Mouse (Mus musculus): Measurements from ENCODE around the gene Sardh. TPM values are rescaled to one million over a fixed set of nuclear protein-coding genes. Genes with fewer than 3 reads are reported as not detected.

Sardh gene
- polyA plus RNA-seq (2012; ENCODE audit: insufficient read depth, insufficient read length, low replicate concordance, missing spikeins), result not detected in 2 replicates

- no peak for TF ChIP-seq POLR2A (IDR thresholded peaks at IDR 0.05; ENCODE audit: insufficient read depth, low read depth, low read length)
- no peak for TF ChIP-seq CTCF (IDR thresholded peaks at IDR 0.05; ENCODE audit: insufficient read depth, low read depth, low read length)
- WGBS, result 87% methylated on average over 2 of the region's 2 CpGs
- no peak within 1 kb of the TSS for H3K4me3 ChIP-seq (ENCODE audit: insufficient read depth, low read depth, low read length)
- H3K27ac ChIP-seq (ENCODE audit: insufficient read depth, low read depth, low read length), result peak within 1 kb of the TSS; percentile 48; the same call in 1 of the 2 replicates
- peaks cover 14% of the 10 kb centered on the region for H3K4me1 ChIP-seq (ENCODE audit: control insufficient read depth, insufficient read depth, low read length)
These were observed at the start of gene Sardh for GRCm38 (mm10) chr2:27248211-27248610. Sardh (minus strand) TSS chr2:27248337.

GRCm38 (mm10) chr2:27296656-27297406 lies 48.7 kb upstream of the Sardh start:
- TF ChIP-seq POLR2A (IDR thresholded peaks at IDR 0.05; ENCODE audit: insufficient read depth, low read depth, low read length), result no peak
- TF ChIP-seq CTCF (IDR thresholded peaks at IDR 0.05; ENCODE audit: insufficient read depth, low read depth, low read length), result no peak
- WGBS, result 83% methylated on average over 9 of the region's 9 CpGs
- peaks cover 23% of the 10 kb centered on the region for H3K4me1 ChIP-seq (ENCODE audit: control insufficient read depth, insufficient read depth, low read length)
- H3K4me3 ChIP-seq (ENCODE audit: insufficient read depth, low read depth, low read length), result no peak overlapping the region
- no peak overlapping the region for H3K27ac ChIP-seq (ENCODE audit: insufficient read depth, low read depth, low read length)

- WGBS, result 96% methylated on average over 3 of the region's 3 CpGs
- Histone ChIP-seq H3K4me3 (ENCODE audit: insufficient read depth, low read depth, low read length) (no peak overlapping the region), H3K4me1 (ENCODE audit: control insufficient read depth, insufficient read depth, low read length) (peaks cover 5% of the 10 kb centered on the region), H3K27ac (ENCODE audit: insufficient read depth, low read depth, low read length) (no peak overlapping the region)
- TF ChIP-seq POLR2A (IDR thresholded peaks at IDR 0.05; ENCODE audit: insufficient read depth, low read depth, low read length) (no peak), CTCF (IDR thresholded peaks at IDR 0.05; ENCODE audit: insufficient read depth, low read depth, low read length) (no peak)
These were observed 46.6 kb upstream of the Sardh start for GRCm38 (mm10) chr2:27294777-27295176.

GRCm38 (mm10) chr2:27289019-27289418 lies 40.9 kb upstream of the Sardh start:
- Histone ChIP-seq H3K4me3 (ENCODE audit: insufficient read depth, low read depth, low read length) (no peak overlapping the region), H3K27ac (ENCODE audit: insufficient read depth, low read depth, low read length) (no peak overlapping the region), H3K4me1 (ENCODE audit: control insufficient read depth, insufficient read depth, low read length) (peaks cover 4% of the 10 kb centered on the region; the same call in 1 of the 2 replicates)
- 8% methylated on average over 3 of the region's 3 CpGs for WGBS
- TF ChIP-seq CTCF (IDR thresholded peaks at IDR 0.05; ENCODE audit: insufficient read depth, low read depth, low read length) (peak; percentile 63), POLR2A (IDR thresholded peaks at IDR 0.05; ENCODE audit: insufficient read depth, low read depth, low read length) (no peak)

GRCm38 (mm10) chr2:27286971-27287710 lies 39.0 kb upstream of the Sardh start:
- H3K4me1 ChIP-seq (ENCODE audit: control insufficient read depth, insufficient read depth, low read length), result peaks cover 4% of the 10 kb centered on the region; the same call in 1 of the 2 replicates
- TF ChIP-seq POLR2A (IDR thresholded peaks at IDR 0.05; ENCODE audit: insufficient read depth, low read depth, low read length) (no peak), CTCF (IDR thresholded peaks at IDR 0.05; ENCODE audit: insufficient read depth, low read depth, low read length) (no peak)
- 81% methylated on average over 7 of the region's 7 CpGs for WGBS
- no peak overlapping the region for H3K27ac ChIP-seq (ENCODE audit: insufficient read depth, low read depth, low read length)
- no peak overlapping the region for H3K4me3 ChIP-seq (ENCODE audit: insufficient read depth, low read depth, low read length)

GRCm38 (mm10) chr2:27284441-27284840 lies 36.3 kb upstream of the Sardh start:
- TF ChIP-seq POLR2A (IDR thresholded peaks at IDR 0.05; ENCODE audit: insufficient read depth, low read depth, low read length) (no peak), CTCF (IDR thresholded peaks at IDR 0.05; ENCODE audit: insufficient read depth, low read depth, low read length) (no peak)
- peaks cover 4% of the 10 kb centered on the region; the same call in 1 of the 2 replicates for H3K4me1 ChIP-seq (ENCODE audit: control insufficient read depth, insufficient read depth, low read length)
- H3K27ac ChIP-seq (ENCODE audit: insufficient read depth, low read depth, low read length), result no peak overlapping the region
- no peak overlapping the region for H3K4me3 ChIP-seq (ENCODE audit: insufficient read depth, low read depth, low read length)
- WGBS, result 88% methylated on average over 7 of the region's 7 CpGs

- H3K27ac ChIP-seq (ENCODE audit: insufficient read depth, low read depth, low read length), result no peak overlapping the region
- 95% methylated on average over 9 of the region's 9 CpGs for WGBS
- TF ChIP-seq CTCF (IDR thresholded peaks at IDR 0.05; ENCODE audit: insufficient read depth, low read depth, low read length) (no peak), POLR2A (IDR thresholded peaks at IDR 0.05; ENCODE audit: insufficient read depth, low read depth, low read length) (no peak)
- no peaks in the 10 kb centered on the region for H3K4me1 ChIP-seq (ENCODE audit: control insufficient read depth, insufficient read depth, low read length)
- H3K4me3 ChIP-seq (ENCODE audit: insufficient read depth, low read depth, low read length), result no peak overlapping the region
These were observed 33.6 kb upstream of the Sardh start for GRCm38 (mm10) chr2:27281771-27282170.

GRCm38 (mm10) chr2:27280920-27281611 lies 32.9 kb upstream of the Sardh start:
- Histone ChIP-seq H3K4me3 (ENCODE audit: insufficient read depth, low read depth, low read length) (no peak overlapping the region), H3K27ac (ENCODE audit: insufficient read depth, low read depth, low read length) (no peak overlapping the region), H3K4me1 (ENCODE audit: control insufficient read depth, insufficient read depth, low read length) (no peaks in the 10 kb centered on the region)
- WGBS, result 65% methylated on average over 13 of the region's 13 CpGs
- TF ChIP-seq CTCF (IDR thresholded peaks at IDR 0.05; ENCODE audit: insufficient read depth, low read depth, low read length), result peak; percentile 72
- TF ChIP-seq POLR2A (IDR thresholded peaks at IDR 0.05; ENCODE audit: insufficient read depth, low read depth, low read length), result no peak
